Mouse (Mus musculus) hindbrain, embryonic 14.5 days (tissue): Measurements from ENCODE around the gene Gm19668. TPM values are rescaled to one million over a fixed set of nuclear protein-coding genes. Genes with fewer than 3 reads are reported as not detected.
"Not testable (repeated sequence)": the region's sequence is repeated elsewhere in the genome, so short reads cannot be mapped to it uniquely, and the experiment has no call there.

ENCODE experiments used
- ATAC-seq: fragments of 200-750 bp; cut with Nextera tagmentation; 2 replicates; pipeline ENCODE4 v1.8.0; 2017; ENCODE audit warnings: moderate number of reproducible peaks, mild to moderate bottlenecking, moderate TSS enrichment, moderate library complexity; ENCODE audit not compliant: low FRiP score
- DNase-seq: peaks from one replicate; pipeline ENCODE4 v3.0.0-alpha.2; 2015; ENCODE audit warnings: low spot score
- H3K27ac ChIP-seq: fragments of 300-500 bp; sonication (generic); 2 replicates; pipeline ENCODE4 v1.5.1; 2014; ENCODE audit warnings: mild to moderate bottlenecking, moderate library complexity
- H3K27me3 ChIP-seq: fragments of 300-500 bp; sonication (generic); 2 replicates; pipeline ENCODE4 v1.6.1; 2014; ENCODE audit warnings: mild to moderate bottlenecking, low read length, mixed read lengths; ENCODE audit not compliant: control insufficient read depth, insufficient read depth
- H3K36me3 ChIP-seq: fragments of 300-500 bp; sonication (generic); replicated peaks from 2 replicates; pipeline ENCODE4 v1.6.1; 2014; ENCODE audit not compliant: control insufficient read depth, insufficient read depth
- H3K4me1 ChIP-seq: fragments of 300-500 bp; sonication (generic); replicated peaks from 2 replicates; pipeline ENCODE4 v1.6.1; 2014; ENCODE audit warnings: antibody characterized with exemption, low read length, mixed read lengths; ENCODE audit not compliant: control insufficient read depth, insufficient read depth
- H3K4me2 ChIP-seq: fragments of 300-500 bp; sonication (generic); replicated peaks from 2 replicates; pipeline ENCODE4 v1.6.1; 2014; ENCODE audit warnings: mild to moderate bottlenecking, moderate library complexity
- H3K4me3 ChIP-seq: fragments of 300-500 bp; sonication (generic); replicated peaks from 2 replicates; pipeline ENCODE4 v1.5.1; 2014; ENCODE audit warnings: mild to moderate bottlenecking, low read length
- H3K9ac ChIP-seq: fragments of 300-500 bp; sonication (generic); 2 replicates; pipeline ENCODE4 v1.6.1; 2014
- H3K9me3 ChIP-seq: fragments of 300-500 bp; sonication (generic); 2 replicates; pipeline ENCODE4 v1.6.1; 2016; ENCODE audit warnings: low read length; ENCODE audit not compliant: control insufficient read depth
- WGBS: fragments of 180-500 bp; shearing (Covaris S2); extraction: QIAGEN DNeasy Blood & Tissue Kit; methylation state at CpG from one replicate; pipeline ENCODE4 v1.1.7; 2014; 5-methylcytosine and 5-hydroxymethylcytosine counted together
- polyA plus RNA-seq: library from polyadenylated mRNA; unstranded; fragments of >200 nt; fragmentation: Nextera tagmentation; extraction: Ambion mirVana; gene quantifications from 2 replicates; pipeline ENCODE4 v1.2.1, GENCODE M21; 2014

The Gm19668 gene
- polyA plus RNA-seq, 1 experiment from 2014 or later, result not detected

DNA sequence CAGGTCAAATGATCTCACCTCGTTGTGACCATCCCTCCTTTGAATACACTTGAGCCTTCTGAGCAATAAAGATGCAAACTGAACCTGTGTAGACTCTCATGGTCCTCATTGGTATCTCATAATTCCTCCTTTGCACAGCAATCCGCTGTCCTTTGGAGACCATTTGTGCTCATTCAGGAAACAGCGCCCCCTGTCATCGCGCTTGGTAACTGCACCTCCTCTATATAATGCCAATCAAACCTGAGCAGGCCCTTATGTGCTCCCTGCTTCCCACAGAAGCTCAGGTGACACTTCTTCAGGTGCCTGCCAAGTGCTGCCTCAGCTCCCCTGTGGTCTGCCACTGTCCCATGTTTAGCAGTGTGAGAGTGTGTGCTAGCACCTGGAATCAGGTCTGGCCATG, 16.6 kb upstream of the Gm19668 start:
- no peak for ATAC-seq
- no peaks in the 10 kb centered on the region for H3K9me3 ChIP-seq
- no peaks in the 10 kb centered on the region for H3K36me3 ChIP-seq
- H3K4me2 ChIP-seq, result no peak overlapping the region
- H3K27me3 ChIP-seq, result no peaks in the 10 kb centered on the region
- peak; percentile 34 for DNase-seq
- no peaks in the 10 kb centered on the region for H3K4me1 ChIP-seq
- WGBS, result 25% methylated on average over 5 of the region's 5 CpGs
- no peak overlapping the region for H3K4me3 ChIP-seq
- H3K27ac ChIP-seq, result no peak overlapping the region
- no peak overlapping the region for H3K9ac ChIP-seq

DNA sequence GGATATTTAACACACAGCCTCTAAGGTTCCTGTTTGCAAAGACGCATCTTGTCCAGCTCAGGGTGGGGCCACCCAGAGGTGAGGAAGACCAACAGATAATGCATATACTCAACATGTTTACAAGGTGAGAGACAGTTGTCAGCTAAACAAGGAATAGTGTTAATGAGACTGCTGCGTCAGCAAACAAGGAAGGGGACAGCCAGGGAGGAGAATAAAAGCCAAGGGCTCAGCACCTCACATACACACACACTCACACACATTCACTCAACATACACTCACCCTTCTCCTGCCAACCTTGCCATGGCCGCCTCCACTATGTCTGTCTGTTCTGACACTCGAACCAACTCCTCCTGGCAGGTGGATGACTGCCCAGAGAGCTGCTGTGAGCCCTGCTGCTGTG, 15.4 kb upstream of the Gm19668 start, which contains the start of gene Gm2696:
TSS of gene Gm2696 (plus strand) at position 301 of the 400 bp plus-strand sequence.
- Histone ChIP-seq H3K4me1 (no peaks in the 10 kb centered on the region), H3K4me3 (no peak within 1 kb of the TSS), H3K27me3 (no peaks in the 10 kb centered on the region), H3K9ac (no peak within 1 kb of the TSS), H3K9me3 (no peaks in the 10 kb centered on the region), H3K27ac (no peak within 1 kb of the TSS), H3K4me2 (no peak within 1 kb of the TSS), H3K36me3 (no peaks in the 10 kb centered on the region)
- ATAC-seq, result no peak
- DNase-seq, result no peak
- WGBS, result 53% methylated on average over 4 of the region's 4 CpGs

GRCm38 (mm10) chr10:77811743-77812142, 12.8 kb upstream of the Gm19668 start, which contains the start of gene Gm9507:
Gene Gm9507, minus strand, starts transcription at chr10:77811843.
- H3K4me1 ChIP-seq, result no peaks in the 10 kb centered on the region
- H3K4me2 ChIP-seq, result no peak within 1 kb of the TSS
- no peaks in the 10 kb centered on the region for H3K36me3 ChIP-seq
- WGBS, result 70% methylated on average over 5 of the region's 5 CpGs
- no peaks in the 10 kb centered on the region for H3K27me3 ChIP-seq
- no peak within 1 kb of the TSS for H3K4me3 ChIP-seq
- no peaks in the 10 kb centered on the region for H3K9me3 ChIP-seq
- DNase-seq (no peak), ATAC-seq (no peak)
- H3K9ac ChIP-seq, result no peak within 1 kb of the TSS
- H3K27ac ChIP-seq, result no peak within 1 kb of the TSS

DNA sequence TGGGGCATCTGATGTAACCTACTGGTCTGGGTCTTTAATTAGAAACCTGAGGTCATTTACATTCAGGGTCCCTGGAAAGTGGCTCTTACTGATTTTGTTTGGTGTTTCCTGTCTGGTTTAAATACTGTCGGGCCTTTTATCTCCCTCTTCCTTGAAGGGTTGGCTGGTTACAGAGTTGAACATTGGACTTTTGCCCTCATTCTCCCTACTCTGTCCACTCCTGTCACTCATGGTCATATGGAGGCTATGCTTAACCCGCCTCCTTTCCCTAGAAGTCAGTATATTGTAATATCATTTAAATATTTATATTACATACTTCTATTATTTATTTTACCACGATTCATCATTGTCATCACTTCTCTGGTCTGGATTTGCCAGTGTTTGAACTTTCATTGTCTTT, 5.2 kb upstream of the Gm19668 start:
- Histone ChIP-seq H3K9me3 (no peaks in the 10 kb centered on the region), H3K4me2 (no peak overlapping the region), H3K4me1 (no peaks in the 10 kb centered on the region), H3K4me3 (no peak overlapping the region), H3K36me3 (no peaks in the 10 kb centered on the region), H3K27me3 (no peaks in the 10 kb centered on the region), H3K27ac (no peak overlapping the region), H3K9ac (no peak overlapping the region)
- WGBS, result 88% methylated on average over 3 of the region's 3 CpGs
- ATAC-seq, result no peak
- no peak for DNase-seq

DNA sequence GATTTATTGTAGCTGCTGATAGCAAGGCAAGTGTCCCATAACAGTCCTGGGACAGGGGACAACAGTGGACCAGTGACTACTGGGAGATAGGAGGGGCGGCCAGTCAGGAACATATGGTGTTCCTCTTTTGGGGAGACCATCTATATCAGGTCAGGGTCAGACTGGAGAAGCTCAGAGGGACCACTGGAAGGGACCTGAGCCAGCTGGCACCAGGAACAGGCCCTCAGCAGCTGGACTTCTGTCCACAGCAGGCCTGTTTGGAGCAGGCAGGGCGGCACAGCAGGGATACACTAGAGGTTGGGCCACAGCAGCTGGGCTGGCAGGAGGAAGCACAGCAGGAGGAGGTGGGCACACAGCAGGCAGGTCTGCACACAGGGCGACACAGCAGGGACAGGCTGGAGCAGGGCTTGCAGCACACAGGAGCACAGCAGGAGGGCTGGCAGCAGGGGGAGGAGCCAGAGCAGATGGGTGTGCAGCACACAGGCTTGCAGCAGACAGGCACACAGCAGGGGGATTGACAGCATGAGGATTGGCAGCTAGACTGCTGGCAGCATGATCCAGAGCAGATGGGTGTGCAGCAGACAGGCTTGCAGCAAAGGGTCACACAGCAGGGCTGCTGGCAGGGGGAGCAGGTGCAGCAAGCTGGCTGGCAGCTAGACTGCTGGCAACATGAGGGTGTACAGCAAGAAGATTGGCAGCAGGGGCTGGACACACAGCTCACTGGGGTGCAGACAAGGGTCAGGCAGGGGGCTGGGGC, 591 bp downstream of the Gm19668 start:
- not testable (repeated sequence) for H3K36me3 ChIP-seq, H3K9me3 ChIP-seq, H3K27me3 ChIP-seq, DNase-seq, H3K4me1 ChIP-seq, ATAC-seq, H3K27ac ChIP-seq, H3K4me3 ChIP-seq, H3K9ac ChIP-seq, H3K4me2 ChIP-seq
- 30% methylated on average over 3 of the region's 3 CpGs for WGBS

GRCm38 (mm10) chr10:77797677-77798076, 1.3 kb downstream of the Gm19668 start:
- no peak for DNase-seq
- no peak overlapping the region for H3K27ac ChIP-seq

DNA sequence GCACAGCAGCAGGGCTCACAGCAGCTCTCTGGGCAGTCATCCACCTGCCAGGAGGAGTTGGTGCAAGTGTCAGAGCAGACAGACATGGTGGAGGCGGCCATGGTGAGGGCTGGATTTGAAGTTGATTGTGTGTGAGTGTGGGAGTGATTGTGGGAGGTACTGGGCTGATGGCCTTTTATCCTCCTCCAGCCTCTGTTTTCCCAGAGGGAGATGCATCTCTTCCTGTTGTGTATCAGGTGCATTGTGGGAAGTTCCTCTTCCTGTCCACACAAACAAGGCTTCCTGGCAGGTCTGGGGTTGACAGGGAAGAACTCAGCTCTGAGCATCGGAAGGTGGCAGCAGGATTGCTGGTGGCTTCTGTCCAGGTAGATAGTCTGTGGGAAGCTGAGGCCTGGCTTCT, 4.0 kb downstream of the Gm19668 start, which contains the start of gene Gm9639:
TSS of gene Gm9639 (minus strand) at position 101 of the 400 bp plus-strand sequence.
- H3K36me3 ChIP-seq, result no peaks in the 10 kb centered on the region
- H3K9ac ChIP-seq, result no peak within 1 kb of the TSS
- DNase-seq, result no peak
- no peak within 1 kb of the TSS for H3K4me3 ChIP-seq
- H3K27ac ChIP-seq, result no peak within 1 kb of the TSS
- no peaks in the 10 kb centered on the region for H3K27me3 ChIP-seq
- no peak for ATAC-seq
- no peak within 1 kb of the TSS for H3K4me2 ChIP-seq
- no peaks in the 10 kb centered on the region for H3K9me3 ChIP-seq
- no peaks in the 10 kb centered on the region for H3K4me1 ChIP-seq
- 75% methylated on average over 2 of the region's 2 CpGs for WGBS

More at GRCm38 (mm10) chr10:77797677-77798076, 1.3 kb downstream of the Gm19668 start:
- WGBS, result 20% methylated on average over 3 of the region's 3 CpGs
- H3K9me3 ChIP-seq, result no peaks in the 10 kb centered on the region
- H3K27me3 ChIP-seq, result no peaks in the 10 kb centered on the region
- ATAC-seq, result no peak
- no peaks in the 10 kb centered on the region for H3K4me1 ChIP-seq
- no peaks in the 10 kb centered on the region for H3K36me3 ChIP-seq
- no peak overlapping the region for H3K9ac ChIP-seq
- no peak overlapping the region for H3K4me3 ChIP-seq
- H3K4me2 ChIP-seq, result no peak overlapping the region

DNA sequence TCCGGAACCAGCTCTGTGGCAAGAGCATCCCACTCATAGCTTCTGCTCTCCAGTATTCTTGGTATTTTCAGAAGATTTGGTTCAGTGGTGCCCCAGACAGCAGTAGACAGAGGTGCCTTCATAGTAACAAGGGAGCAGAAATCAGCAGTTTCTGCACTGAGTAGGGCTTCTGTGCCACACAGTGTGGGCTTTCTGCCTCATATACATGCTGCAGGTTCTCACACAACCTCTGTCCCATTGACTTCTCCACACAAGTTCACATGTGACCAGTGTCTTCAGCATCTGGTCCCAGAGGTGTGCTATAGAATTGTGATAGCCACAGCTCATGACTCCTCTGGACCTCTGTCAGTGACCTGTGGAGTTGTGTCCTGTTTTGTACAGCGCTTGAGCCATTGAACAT, 10.3 kb downstream of the Gm19668 start:
- no peak overlapping the region for H3K4me3 ChIP-seq
- H3K27me3 ChIP-seq, result no peaks in the 10 kb centered on the region
- H3K9me3 ChIP-seq, result no peaks in the 10 kb centered on the region
- H3K4me1 ChIP-seq, result no peaks in the 10 kb centered on the region
- ATAC-seq (no peak), DNase-seq (no peak)
- H3K4me2 ChIP-seq, result no peak overlapping the region
- no peak overlapping the region for H3K9ac ChIP-seq
- no peak overlapping the region for H3K27ac ChIP-seq
- H3K36me3 ChIP-seq, result no peaks in the 10 kb centered on the region
- 87% methylated on average over 2 of the region's 2 CpGs for WGBS

DNA sequence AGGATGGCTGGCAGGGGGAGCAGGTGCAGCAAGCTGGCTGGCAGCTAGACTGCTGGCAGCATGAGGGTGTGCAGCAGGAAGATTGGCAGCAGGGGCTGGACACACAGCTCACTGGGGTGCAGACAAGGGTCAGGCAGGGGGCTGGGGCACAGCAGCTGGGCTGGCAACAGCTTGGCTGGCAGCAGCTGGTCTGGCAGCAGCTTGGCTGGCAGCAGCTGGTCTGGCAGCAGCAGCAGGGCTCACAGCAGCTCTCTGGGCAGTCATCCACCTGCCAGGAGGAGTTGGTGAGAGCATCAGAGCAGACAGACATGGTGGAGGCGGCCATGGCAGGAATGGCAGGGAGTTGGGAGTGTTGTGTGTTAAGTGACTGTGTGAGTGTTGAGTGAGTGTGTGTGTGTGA, 11.1 kb downstream of the Gm19668 start, which contains the start of gene Gm7137:
TSS of gene Gm7137 (minus strand) at position 325 of the 400 bp plus-strand sequence.
- H3K9ac ChIP-seq, H3K9me3 ChIP-seq, H3K4me2 ChIP-seq, H3K27me3 ChIP-seq, H3K4me3 ChIP-seq, H3K4me1 ChIP-seq, H3K27ac ChIP-seq, ATAC-seq, H3K36me3 ChIP-seq, DNase-seq: not testable (repeated sequence)
- whole genome bisulfite sequencing, result 83% methylated on average over 1 of the region's 1 CpGs
